Mouse (Mus musculus) monocyte, adult 2 months (primary cell): ENCODE measurements around the gene Mark3.
A peak's percentile ranks its signal among the peaks of the same experiment; 100 is the strongest.
"Not testable (repeated sequence)": the region's sequence is repeated elsewhere in the genome, so short reads cannot be mapped to it uniquely, and the experiment has no call there.

Source experiments
- DNase-seq, 2 experiments: peaks; one replicate each; pipeline ENCODE4 v3.0.0; 2022; ENCODE audit warnings: low spot score in 2 of 2, low read depth in 1 of 2

Mark3 gene

GRCm38 (mm10) chr12:111618266-111618665 lies 43.9 kb downstream of the Mark3 start:
- DNase-seq, result no peak

DNA sequence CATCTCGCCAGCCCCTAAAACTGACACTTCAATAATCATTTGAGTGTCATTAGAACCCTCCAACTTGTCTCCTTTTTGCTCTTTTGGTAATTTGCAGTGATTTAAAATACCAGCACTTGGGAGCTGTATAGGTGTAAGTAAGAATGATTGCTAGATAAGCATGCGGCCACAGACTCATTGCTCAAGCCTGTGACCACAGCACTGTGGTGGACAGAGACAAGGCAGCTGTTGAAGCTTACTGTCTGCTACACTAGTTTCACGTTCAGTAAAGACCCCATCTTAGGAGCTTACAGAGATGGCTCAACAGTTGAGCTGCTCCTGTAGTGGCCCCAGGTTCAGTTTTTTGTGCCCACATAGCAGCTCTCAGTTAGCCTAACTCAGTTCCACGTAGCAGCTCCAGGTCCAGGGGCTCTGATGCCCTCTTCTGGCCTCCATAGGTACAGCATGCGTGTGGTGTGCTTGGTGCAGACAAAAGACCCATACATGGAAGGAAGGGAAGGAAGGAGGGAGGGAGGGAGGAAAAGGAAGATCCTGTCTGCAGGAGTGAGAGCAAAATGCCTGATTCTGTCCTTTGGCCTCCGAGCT lies 73.8 kb downstream of the Mark3 start:
- DNase-seq, result peak in 1 of 2 experiments; percentile 19

DNA sequence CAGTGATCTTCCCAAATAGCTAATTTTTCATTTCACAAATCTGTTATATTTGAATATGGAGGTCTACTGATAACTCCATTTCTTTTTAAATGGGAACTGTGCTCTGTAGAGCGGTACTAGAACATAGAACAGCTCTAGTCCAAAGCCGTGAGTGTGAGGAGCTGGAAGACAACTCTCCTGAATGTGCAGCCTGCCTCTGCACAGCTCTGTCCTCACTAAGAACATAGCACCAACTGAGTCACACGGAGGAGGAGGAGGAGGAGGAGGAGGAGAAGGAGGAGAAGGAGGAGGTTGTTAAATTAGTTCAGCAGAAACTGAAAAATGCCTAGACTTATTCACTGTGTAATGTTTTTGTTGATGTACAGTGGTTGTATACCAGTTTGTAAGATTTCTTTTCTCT lies 78.6 kb downstream of the Mark3 start:
- DNase-seq, result no peak

DNA sequence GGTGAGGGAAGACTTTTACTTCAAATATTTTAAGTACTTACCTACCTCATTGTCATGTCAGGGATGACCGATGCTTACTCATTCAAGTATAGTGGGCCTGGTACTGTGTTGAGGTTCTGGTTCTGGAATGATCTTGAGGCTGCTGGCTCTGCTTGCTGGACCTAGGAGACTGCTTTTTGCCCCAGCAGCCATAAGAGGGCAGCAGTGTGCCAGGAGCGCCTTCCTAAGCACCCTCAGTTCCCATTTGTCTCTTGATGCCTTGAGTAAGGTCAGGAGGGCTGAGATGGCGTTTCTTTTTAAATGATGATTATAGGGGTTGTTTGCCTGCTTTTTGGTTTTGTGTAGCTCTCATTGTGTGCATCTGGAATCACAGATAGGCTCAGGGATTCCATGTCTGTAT lies 79.1 kb downstream of the Mark3 start:
- DNase-seq, result peak in 1 of 2 experiments; percentile 38

- no peak for DNase-seq
Measured at GRCm38 (mm10) chr12:111655695-111656094, 81.4 kb downstream of the Mark3 start.

- no peak for DNase-seq
Measured at GRCm38 (mm10) chr12:111659331-111659730, 85.0 kb downstream of the Mark3 start.

DNA sequence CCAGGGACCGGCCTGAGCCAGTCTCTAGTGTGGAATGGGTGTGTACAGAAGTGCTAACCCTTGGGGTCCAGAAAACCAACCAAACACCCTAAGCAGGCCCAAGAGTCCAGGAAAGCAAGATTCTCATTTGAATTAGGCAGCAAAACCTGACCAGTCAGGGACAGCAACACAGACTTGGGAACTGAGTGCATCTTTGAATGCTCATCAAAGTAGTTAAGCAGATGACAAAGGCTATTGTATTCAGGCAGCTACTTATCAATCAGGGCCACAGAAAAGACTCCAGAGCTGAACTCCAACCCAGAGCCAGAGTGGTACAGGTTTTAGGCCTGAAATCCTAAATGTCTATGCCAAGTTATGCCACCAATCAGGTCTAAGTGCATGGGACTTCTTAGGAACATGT lies 86.3 kb downstream of the Mark3 start:
- no peak for DNase-seq

DNA sequence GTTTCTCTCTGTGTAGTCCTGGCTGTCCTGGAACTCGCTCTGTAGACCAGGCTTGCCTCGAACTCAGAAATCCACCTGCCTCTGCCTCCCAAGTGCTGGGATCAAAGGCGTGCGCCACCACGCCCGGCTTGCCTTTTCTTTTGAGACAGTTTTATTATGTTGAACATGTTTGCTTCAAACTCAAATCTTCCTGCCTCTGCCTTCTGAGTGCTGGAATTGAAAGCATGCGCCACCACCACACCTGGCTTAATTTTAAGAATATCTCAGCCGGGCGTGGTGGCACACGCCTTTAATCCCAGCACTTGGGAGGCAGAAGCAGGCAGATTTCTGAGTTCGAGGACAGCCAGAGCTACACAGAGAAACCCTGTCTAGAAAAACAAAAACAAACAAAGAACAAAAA lies 87.2 kb downstream of the Mark3 start:
- DNase-seq, result not testable (repeated sequence)

- DNase-seq, result no peak
Measured at GRCm38 (mm10) chr12:111663228-111664143, 89.2 kb downstream of the Mark3 start.

- DNase-seq, result no peak
Measured at GRCm38 (mm10) chr12:111664144-111664634, 89.9 kb downstream of the Mark3 start.

GRCm38 (mm10) chr12:111665041-111665880 lies 90.9 kb downstream of the Mark3 start:
- no peak for DNase-seq

GRCm38 (mm10) chr12:111666380-111666779 lies 92.1 kb downstream of the Mark3 start:
- no peak for DNase-seq

DNA sequence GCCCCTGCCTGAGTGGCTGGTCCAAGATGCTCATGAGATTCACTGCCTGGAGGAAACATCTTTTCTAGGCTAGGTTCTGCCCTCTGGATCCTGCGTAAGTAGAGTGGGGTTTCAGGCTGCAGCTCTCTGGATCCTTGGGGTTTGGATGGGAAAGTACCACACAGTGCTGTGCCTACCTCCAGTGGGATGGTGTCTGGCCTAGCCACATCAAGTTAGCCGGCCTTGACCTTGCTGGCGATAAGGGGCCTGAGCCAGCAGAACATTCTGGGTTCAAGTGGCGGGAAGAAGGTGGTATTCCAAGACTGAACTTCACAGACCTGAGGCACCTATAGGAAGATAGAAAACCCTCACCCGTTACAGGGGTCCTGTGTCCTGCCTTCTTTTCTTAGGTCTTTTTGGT lies 93.1 kb downstream of the Mark3 start:
- DNase-seq, result no peak

- peak; percentile 79 to 88 for DNase-seq
Measured at GRCm38 (mm10) chr12:111668457-111668912, 94.2 kb downstream of the Mark3 start.

GRCm38 (mm10) chr12:111669000-111669788 lies 94.9 kb downstream of the Mark3 start:
- no peak for DNase-seq

- no peak for DNase-seq
Measured at GRCm38 (mm10) chr12:111669961-111670360, 95.6 kb downstream of the Mark3 start.

GRCm38 (mm10) chr12:111670371-111670971 lies 96.1 kb downstream of the Mark3 start:
- DNase-seq, result no peak

GRCm38 (mm10) chr12:111670976-111671375 lies 96.7 kb downstream of the Mark3 start:
- no peak for DNase-seq

DNA sequence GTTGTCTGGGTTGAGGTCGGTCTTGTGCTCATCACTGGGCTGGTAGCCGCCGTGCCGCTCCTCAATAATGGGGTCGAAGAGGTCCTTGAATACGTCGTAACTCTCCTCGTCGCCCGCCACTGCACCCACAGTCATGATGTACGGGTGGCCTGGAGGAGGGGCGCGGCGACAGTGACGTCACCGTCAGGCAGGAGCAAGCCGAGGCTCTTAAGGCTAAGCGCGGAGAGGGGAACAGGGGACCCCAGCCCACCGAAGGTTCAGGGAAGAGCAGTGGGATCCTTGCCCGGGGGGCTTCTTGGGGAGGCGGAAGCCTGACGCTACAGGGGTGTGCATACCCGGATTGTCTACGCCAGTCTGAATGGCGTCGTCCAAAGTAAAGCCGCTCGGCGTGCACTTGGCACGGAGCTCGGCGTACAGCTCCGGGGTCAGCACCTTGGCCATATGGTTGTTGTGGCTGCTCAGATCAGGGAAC lies 97.1 kb downstream of the Mark3 start:
- no peak for DNase-seq

- no peak for DNase-seq
Measured at GRCm38 (mm10) chr12:111672176-111672575, 97.9 kb downstream of the Mark3 start, which contains the start of gene Ckb. Ckb (minus strand) TSS chr12:111672338.
